Mouse (Mus musculus): ENCODE data around the gene Srgap2. TPM values are rescaled to one million over a fixed set of nuclear protein-coding genes. Genes with fewer than 3 reads are reported as not detected.

Srgap2 gene
- polyA plus RNA-seq, 1 experiment from 2014 or later: 16.9 TPM

DNA sequence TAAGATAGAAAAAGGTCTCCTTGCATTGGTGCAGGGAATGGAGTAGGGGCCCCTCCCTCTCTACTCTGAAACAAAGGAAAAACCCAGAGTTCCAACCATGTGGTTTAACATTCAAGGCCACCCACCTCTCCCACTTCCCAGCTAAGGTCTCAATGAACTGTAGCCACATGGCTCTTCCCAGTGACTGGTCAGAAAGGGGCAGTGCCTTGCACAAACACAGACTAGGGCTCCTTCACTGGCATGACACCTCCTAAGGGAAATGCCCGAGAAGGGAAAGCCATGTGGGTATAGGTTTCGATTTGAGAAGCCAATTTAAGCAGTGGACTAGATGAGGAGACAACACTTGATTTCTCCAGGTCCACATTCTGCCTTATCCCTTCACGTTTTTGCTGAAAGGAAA lies 3.4 kb downstream of the Srgap2 start:
- H3K9ac ChIP-seq: 0 out of 2 replicates have a peak overlapping the region, but pooled peaks have one; percentile 9
- 35% methylated on average over 3 of the region's 3 CpGs for WGBS
- H3K4me1 ChIP-seq: peaks cover 56% of the 10 kb centered on the region
- peak overlapping the region; percentile 84 for H3K4me3 ChIP-seq
- no peaks in the 10 kb centered on the region for H3K36me3 ChIP-seq
- H3K27me3 ChIP-seq: no peaks in the 10 kb centered on the region
- H3K4me2 ChIP-seq (replicated peaks): peak overlapping the region; percentile 94
- no peaks in the 10 kb centered on the region for H3K9me3 ChIP-seq
- no peak overlapping the region for H3K27ac ChIP-seq
- no peak for ATAC-seq (ENCODE audit: low FRiP score, low read depth)

DNA sequence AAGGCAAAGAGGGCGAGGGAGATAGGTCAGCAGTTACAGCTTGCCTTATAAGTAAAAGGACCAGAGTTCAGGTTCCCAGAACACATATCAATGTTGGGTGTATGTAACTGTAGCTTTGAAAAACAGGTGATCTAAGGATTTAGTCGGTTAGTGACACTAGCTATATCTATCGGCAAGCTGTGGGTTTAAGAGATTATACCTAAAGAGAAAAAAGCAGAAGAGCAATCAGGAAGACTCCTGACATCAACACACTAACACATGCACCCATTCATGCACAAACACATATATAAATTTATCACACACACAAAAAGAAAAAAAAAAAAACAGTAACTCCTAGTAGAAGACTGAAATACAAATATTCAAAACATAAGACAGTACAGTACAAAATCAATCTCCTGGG lies 10.6 kb downstream of the Srgap2 start:
- no peak overlapping the region for H3K4me3 ChIP-seq
- no peaks in the 10 kb centered on the region for H3K9me3 ChIP-seq
- H3K27me3 ChIP-seq: no peaks in the 10 kb centered on the region
- no peaks in the 10 kb centered on the region for H3K36me3 ChIP-seq
- H3K4me2 ChIP-seq (replicated peaks): no peak overlapping the region
- no peak for ATAC-seq (ENCODE audit: low FRiP score, low read depth)
- peaks cover 17% of the 10 kb centered on the region for H3K4me1 ChIP-seq
- no peak overlapping the region for H3K27ac ChIP-seq
- H3K9ac ChIP-seq: no peak overlapping the region
- WGBS: 92% methylated on average over 3 of the region's 3 CpGs

DNA sequence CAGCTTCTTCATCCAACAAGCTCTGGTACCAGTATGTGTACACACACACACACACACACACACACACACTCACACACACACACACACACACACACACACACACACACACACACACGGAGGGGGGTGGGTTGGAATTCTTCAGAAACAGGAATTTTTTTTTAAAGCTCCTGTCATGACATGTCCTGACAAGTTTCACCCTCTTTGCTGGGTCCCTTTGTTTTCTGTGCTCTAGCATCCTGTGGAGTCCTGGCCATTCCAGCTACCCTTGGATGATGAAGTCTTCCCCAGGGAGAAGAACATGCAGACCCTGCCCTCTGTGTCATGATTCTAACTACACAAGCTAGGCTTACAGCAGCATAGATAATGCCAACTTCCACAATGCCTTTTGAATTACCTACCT lies 13.0 kb downstream of the Srgap2 start:
- Histone ChIP-seq H3K9ac (no peak overlapping the region), H3K4me3 (no peak overlapping the region), H3K27me3 (no peaks in the 10 kb centered on the region), H3K9me3 (no peaks in the 10 kb centered on the region), H3K27ac (no peak overlapping the region), H3K36me3 (no peaks in the 10 kb centered on the region; the same call in 1 of the 2 replicates), H3K4me2 (replicated peaks) (no peak overlapping the region), H3K4me1 (0 out of 2 replicates have a peak, but pooled peaks cover 2% of the 10 kb centered on the region)
- 57% methylated on average over 1 of the region's 1 CpGs for WGBS
- no peak for ATAC-seq (ENCODE audit: low FRiP score, low read depth)

DNA sequence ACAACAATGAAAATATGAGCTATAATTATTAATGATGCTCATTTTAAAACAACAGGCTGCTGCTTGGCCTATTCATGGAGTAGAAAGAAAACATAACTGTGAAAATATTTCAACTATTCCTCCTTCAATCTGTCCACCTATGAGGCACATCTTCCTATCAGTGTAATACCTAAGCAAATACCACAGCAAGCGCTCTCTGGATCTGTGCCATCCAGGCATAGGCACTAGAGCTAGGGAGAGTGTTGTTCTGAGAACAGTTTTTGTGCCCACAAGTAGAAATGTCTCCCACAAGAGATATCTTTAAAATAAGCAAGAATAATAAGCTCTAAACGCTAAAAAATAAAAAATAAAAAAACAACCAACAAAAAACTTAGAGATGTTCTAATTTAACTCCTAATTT lies 14.0 kb downstream of the Srgap2 start:
- Histone ChIP-seq H3K9ac (no peak overlapping the region), H3K4me1 (0 out of 2 replicates have a peak, but pooled peaks cover 2% of the 10 kb centered on the region)
- 93% methylated on average over 2 of the region's 2 CpGs for WGBS

DNA sequence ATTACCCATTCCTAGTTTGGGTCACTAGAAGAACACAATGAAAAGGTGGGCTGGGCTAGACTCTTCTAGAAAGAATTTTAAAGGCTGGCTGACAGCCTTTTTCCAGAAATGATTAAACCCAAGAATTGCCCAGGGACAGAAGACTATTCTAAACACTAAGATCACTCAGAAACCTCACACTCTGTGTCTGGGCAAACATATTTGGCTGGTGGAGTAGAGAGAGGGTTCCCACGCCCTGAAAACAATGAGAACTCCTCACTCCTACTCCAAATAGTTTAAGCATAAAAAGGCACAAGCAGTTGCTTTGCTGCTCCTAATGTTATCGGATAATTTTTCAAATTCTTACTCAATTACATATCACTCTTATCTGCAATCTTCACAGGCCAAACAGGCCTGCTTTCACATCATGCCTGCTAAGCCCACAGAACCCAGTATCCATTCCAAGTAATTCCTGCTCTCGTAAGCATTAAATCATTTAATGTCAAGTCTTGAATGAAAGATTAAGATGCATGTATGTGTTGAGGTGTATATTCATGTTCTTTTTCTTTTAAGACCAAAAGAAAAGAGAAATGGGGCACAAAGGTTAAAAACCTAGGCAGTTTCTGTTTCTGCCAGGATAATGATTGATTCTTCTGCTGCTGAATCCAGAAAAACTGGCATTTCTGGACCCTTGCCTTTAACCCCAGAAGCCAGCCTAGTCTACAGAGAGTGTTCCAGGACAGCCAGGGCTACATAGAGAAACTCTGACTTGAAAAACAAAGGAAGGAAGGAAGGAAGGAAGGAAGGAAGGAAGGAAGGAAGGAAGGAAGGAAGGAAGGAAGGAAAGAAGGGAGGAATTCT lies 15.3 kb downstream of the Srgap2 start:
- Histone ChIP-seq H3K4me1 (0 out of 2 replicates have a peak, but pooled peaks cover 2% of the 10 kb centered on the region), H3K9me3 (no peaks in the 10 kb centered on the region), H3K36me3 (no peaks in the 10 kb centered on the region; the same call in 1 of the 2 replicates), H3K4me2 (replicated peaks) (no peak overlapping the region), H3K27me3 (no peaks in the 10 kb centered on the region), H3K4me3 (no peak overlapping the region), H3K27ac (no peak overlapping the region), H3K9ac (no peak overlapping the region)
- no peak for ATAC-seq (ENCODE audit: low FRiP score, low read depth)
- 76% methylated on average over 3 of the region's 3 CpGs for WGBS

More for the DNA sequence above, 14.0 kb downstream of the Srgap2 start:
- Histone ChIP-seq H3K36me3 (no peaks in the 10 kb centered on the region; the same call in 1 of the 2 replicates), H3K4me2 (replicated peaks) (no peak overlapping the region), H3K9me3 (no peaks in the 10 kb centered on the region), H3K27ac (no peak overlapping the region), H3K27me3 (no peaks in the 10 kb centered on the region), H3K4me3 (no peak overlapping the region)
- ATAC-seq (ENCODE audit: low FRiP score, low read depth): no peak

DNA sequence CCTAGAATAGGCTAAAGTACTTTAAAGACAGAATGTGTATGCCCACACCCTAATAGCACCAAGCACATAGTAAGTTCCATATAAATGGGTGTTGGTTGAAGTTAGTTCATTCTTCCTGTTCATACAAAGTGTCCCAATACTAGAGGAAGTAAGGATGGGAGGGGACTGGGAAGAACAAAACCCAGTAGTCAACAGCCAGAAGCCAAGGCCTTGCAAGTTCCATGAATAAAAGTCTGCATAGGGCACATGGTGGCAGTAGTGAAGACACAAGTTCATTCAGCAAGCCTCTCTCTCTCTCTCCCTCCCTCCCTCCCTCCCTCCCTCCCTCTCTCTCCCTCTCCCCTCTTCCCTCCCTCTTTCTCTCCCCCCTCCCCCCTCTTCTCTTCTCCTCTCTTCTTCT lies 16.0 kb downstream of the Srgap2 start:
- Histone ChIP-seq H3K9me3 (no peaks in the 10 kb centered on the region), H3K4me2 (replicated peaks) (no peak overlapping the region), H3K27ac (no peak overlapping the region), H3K4me3 (no peak overlapping the region), H3K4me1 (0 out of 2 replicates have a peak, but pooled peaks cover 2% of the 10 kb centered on the region), H3K27me3 (no peaks in the 10 kb centered on the region), H3K36me3 (no peaks in the 10 kb centered on the region; the same call in 1 of the 2 replicates), H3K9ac (no peak overlapping the region)
- no peak for ATAC-seq (ENCODE audit: low FRiP score, low read depth)

DNA sequence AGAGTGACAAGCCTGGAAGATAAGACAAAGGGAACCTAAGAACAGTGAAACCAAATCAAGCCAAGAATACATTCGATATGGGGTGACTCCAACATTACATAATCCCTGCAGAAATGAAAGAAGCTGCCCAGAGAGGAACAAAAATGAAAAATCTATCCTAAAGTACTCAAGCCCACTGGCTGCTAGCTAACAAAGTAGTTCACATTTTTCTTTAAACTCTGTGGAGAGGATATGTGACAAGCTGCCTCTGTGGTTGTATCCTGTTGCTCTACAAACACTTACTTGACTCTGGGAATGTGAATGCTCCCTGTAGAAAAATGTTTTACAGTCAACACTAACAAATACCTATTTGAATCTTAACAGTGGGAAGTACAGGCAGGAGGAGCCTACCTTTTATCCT lies 25.5 kb downstream of the Srgap2 start:
- H3K9me3 ChIP-seq: no peaks in the 10 kb centered on the region

DNA sequence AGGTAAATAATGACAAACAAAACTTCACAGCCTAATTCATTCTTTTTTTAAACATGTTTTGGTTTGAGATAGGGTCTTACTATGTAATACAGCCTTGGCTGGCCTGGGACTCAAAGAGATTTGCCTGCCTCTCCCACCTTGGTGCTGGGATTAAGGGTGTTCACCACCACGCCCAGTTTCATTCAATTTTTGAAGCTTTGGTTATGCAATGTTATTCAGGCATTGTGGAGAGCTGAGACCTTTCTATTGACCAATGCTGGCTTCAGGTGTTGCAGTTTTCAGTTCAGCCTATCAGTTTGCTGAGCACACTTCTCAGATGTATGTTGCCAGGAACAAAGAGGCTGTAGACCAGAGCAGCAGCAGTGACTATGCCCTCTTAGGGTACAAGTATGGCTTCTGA lies 28.9 kb downstream of the Srgap2 start:
- Histone ChIP-seq H3K4me3 (no peak overlapping the region), H3K27me3 (no peaks in the 10 kb centered on the region), H3K4me1 (peaks cover 11% of the 10 kb centered on the region), H3K27ac (no peak overlapping the region), H3K4me2 (replicated peaks) (no peak overlapping the region), H3K9me3 (no peaks in the 10 kb centered on the region), H3K9ac (no peak overlapping the region), H3K36me3 (no peaks in the 10 kb centered on the region)
- no peak for ATAC-seq (ENCODE audit: low FRiP score, low read depth)
- 91% methylated on average over 1 of the region's 1 CpGs for WGBS

More for the DNA sequence above, 25.5 kb downstream of the Srgap2 start:
- Histone ChIP-seq H3K4me1 (0 out of 2 replicates have a peak, but pooled peaks cover 5% of the 10 kb centered on the region), H3K36me3 (no peaks in the 10 kb centered on the region), H3K27me3 (no peaks in the 10 kb centered on the region), H3K27ac (no peak overlapping the region), H3K9ac (no peak overlapping the region), H3K4me2 (replicated peaks) (no peak overlapping the region), H3K4me3 (no peak overlapping the region)
- 93% methylated on average over 1 of the region's 1 CpGs for WGBS
- no peak for ATAC-seq (ENCODE audit: low FRiP score, low read depth)

DNA sequence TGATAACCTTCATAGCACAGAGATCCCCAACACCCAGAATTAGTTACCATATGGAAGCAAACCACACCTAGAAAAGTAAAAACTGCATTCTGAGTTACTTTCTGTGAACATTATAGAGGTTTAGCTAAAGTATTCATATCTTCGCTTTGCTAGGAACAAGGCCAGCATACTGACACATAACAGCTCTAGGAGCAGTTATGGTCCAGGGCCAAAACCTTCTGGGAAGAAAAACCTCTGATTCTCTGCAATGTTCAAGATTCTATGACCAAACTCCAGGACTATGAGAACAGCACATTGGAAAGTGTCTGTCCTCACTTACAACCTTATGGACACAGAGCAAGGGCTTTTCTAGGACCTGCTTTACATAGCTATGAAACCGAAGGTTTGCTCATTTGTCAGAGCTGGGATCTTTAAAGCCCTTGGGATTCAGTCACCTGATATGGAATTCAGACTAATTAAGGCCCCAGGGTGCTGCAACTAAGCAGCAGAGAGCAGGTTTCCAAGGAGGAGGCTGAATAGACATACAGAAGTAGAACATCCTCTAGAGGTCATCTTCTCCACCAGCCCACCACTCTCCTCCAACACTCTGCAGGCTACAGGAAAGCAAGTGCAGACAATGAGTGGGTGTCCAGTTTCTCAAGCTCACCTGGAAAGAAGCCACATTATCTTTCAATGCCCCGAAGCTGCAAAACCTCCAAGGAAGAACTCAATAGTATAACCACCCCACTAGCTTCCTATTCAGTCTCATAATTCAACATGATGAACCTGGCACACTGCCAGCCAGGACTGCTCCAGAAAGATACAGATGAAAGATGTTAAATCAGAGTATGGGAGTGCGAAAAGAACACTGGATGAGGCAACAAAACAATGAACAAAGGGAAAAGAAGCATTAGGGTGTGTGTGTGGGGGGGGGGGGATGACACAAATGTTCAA lies 32.9 kb downstream of the Srgap2 start:
- Histone ChIP-seq H3K4me1 (peaks cover 23% of the 10 kb centered on the region), H3K9me3 (no peaks in the 10 kb centered on the region), H3K36me3 (no peaks in the 10 kb centered on the region), H3K27me3 (no peaks in the 10 kb centered on the region), H3K4me2 (replicated peaks) (no peak overlapping the region), H3K4me3 (no peak overlapping the region), H3K9ac (no peak overlapping the region), H3K27ac (no peak overlapping the region)
- ATAC-seq (ENCODE audit: low FRiP score, low read depth): no peak
- WGBS: 79% methylated on average over 4 of the region's 4 CpGs

DNA sequence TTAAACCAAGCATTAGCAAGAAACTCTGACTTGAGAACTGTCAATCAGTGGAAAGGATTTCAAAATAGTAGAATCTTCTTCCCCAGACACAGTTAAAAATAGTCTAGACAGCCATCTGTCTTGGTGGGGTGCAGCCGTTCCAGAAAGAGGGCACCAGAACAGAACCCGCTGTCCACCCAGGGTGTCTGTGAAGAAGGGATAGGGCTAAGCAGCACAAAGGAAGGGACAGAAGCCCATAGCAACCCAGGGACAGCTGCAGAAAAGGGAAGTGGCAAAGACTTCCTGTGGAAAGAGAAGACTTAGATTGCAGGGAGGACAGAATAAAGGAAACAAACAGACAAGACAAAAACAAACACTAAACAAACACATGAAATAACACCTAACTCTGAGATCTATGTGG lies 34.8 kb downstream of the Srgap2 start:
- Histone ChIP-seq H3K9ac (no peak overlapping the region), H3K4me1 (peaks cover 23% of the 10 kb centered on the region), H3K9me3 (no peaks in the 10 kb centered on the region), H3K4me2 (replicated peaks) (no peak overlapping the region), H3K27me3 (no peaks in the 10 kb centered on the region), H3K27ac (no peak overlapping the region), H3K36me3 (no peaks in the 10 kb centered on the region), H3K4me3 (no peak overlapping the region)
- ATAC-seq (ENCODE audit: low FRiP score, low read depth): no peak
- 85% methylated on average over 2 of the region's 2 CpGs for WGBS

DNA sequence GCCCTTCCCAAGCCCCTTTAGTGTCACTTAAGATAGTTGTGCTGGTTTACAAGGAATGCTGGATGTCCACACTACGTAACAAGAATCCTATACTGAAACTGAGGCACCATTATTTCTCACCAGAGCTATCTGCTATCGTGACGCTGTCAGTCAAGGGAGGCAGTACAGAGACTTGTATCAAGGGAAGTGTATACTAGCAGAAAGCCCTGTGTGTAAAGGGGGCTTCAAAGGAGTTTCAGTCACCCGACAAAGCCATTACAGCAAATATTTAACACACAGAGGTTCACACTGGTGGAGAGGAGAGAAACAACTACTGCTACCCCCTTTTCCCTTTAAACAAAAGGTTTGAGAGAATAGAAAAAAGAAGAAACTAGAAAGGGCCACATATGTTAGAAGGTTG lies 35.6 kb downstream of the Srgap2 start:
- H3K36me3 ChIP-seq: no peaks in the 10 kb centered on the region
- peaks cover 29% of the 10 kb centered on the region for H3K4me1 ChIP-seq
- no peak overlapping the region for H3K27ac ChIP-seq
- no peak overlapping the region for H3K9ac ChIP-seq
- no peak for ATAC-seq (ENCODE audit: low FRiP score, low read depth)
- no peak overlapping the region for H3K4me2 ChIP-seq (replicated peaks)
- 46% methylated on average over 4 of the region's 4 CpGs for WGBS
- no peak overlapping the region for H3K4me3 ChIP-seq
- H3K27me3 ChIP-seq: no peaks in the 10 kb centered on the region
- no peaks in the 10 kb centered on the region for H3K9me3 ChIP-seq

DNA sequence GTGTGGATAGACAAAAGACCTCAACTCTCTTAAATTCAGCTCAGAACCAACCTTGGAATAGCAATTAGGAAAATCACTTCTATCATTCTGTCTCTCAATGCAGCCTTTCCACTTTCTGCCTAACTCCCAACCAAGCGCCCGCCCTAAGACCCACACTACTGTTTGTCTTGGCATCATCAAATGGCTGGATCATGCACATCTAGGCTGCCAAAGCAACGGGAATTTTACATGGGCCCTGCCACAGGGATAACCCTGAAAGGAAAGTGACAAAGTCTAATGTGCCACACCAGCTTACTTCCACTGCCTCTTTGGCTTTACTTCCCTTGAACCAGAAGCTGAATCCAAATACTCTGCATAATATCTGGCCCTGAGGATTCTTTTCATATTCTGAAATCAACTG lies 37.8 kb downstream of the Srgap2 start:
- H3K9ac ChIP-seq: no peak overlapping the region
- WGBS: 91% methylated on average over 3 of the region's 3 CpGs
- H3K27ac ChIP-seq: no peak overlapping the region
- H3K36me3 ChIP-seq: no peaks in the 10 kb centered on the region
- H3K4me1 ChIP-seq: peaks cover 25% of the 10 kb centered on the region
- H3K9me3 ChIP-seq: no peaks in the 10 kb centered on the region
- ATAC-seq (ENCODE audit: low FRiP score, low read depth): no peak
- H3K4me3 ChIP-seq: no peak overlapping the region
- H3K27me3 ChIP-seq: no peaks in the 10 kb centered on the region
- H3K4me2 ChIP-seq (replicated peaks): no peak overlapping the region

Data from limb, embryonic 13.5 days (tissue).